Mouse (Mus musculus): Measurements from ENCODE around the gene Gys1. TPM values are rescaled to one million over a fixed set of nuclear protein-coding genes. Genes with fewer than 3 reads are reported as not detected.
"Not testable (repeated sequence)": the region's sequence is repeated elsewhere in the genome, so short reads cannot be mapped to it uniquely, and the experiment has no call there.

Gene Gys1
- polyA plus RNA-seq, 1 experiment from 2014 or later: 28.7 TPM

DNA sequence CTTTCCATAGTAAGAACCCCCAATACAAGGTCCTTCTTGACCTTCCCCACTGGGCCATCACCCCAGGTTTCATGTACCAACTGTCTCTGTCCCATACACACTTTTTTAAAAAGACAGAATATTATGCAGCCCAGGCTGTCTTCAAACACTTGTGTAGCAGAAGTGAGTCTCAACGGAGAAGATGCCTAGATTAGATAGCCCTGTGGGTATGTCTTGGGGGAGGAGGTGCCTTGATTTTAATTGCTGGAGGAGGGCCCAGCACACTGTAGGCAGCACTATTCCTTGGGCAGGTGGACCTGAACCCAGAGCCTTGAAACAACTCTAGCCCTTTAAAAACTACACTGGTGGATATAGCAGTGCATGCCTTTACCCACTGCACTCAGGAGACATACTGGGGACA, 47.5 kb downstream of the Gys1 start:
- Histone ChIP-seq H3K27me3 (ENCODE audit: control insufficient read depth, insufficient read depth, low read length) (no peaks in the 10 kb centered on the region), H3K4me1 (ENCODE audit: control insufficient read depth, insufficient read depth, low read length) (no peaks in the 10 kb centered on the region), H3K9ac (replicated peaks; ENCODE audit: low read length) (no peak overlapping the region), H3K36me3 (replicated peaks; ENCODE audit: control insufficient read depth, insufficient read depth, low read depth, low read length) (no peaks in the 10 kb centered on the region), H3K9me3 (replicated peaks; ENCODE audit: control insufficient read depth, low read length) (no peaks in the 10 kb centered on the region), H3K4me2 (ENCODE audit: low read depth, low read length) (no peak overlapping the region), H3K4me3 (ENCODE audit: low read depth, low read length) (no peak overlapping the region), H3K27ac (replicated peaks; ENCODE audit: low read depth, low read length) (no peak overlapping the region)
- no peak for DNase-seq (ENCODE audit: low spot score)
- WGBS: 90% methylated on average over 1 of the region's 1 CpGs
- no peak for ATAC-seq (replicated peaks; ENCODE audit: insufficient number of reproducible peaks, low FRiP score, low TSS enrichment, low read depth)

DNA sequence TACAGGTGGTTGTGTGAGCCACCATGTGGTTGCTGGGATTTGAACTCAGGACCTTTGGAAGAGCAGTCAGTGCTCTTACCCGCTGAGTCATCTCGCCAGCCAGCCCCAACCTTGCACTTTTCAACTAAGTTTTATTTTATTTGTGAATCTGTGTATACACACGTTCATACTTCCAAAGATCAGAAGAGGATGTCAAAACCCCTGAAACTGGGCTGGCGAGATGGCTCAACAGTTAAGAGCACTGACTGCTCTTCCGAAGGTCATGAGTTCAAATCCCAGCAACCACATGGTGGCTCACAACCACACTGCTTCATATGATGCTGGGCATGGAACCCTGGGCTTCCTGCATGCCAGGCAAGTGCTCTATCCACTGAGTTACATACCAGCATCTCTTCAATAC, 50.3 kb downstream of the Gys1 start:
- not testable (repeated sequence) for H3K4me3 ChIP-seq (ENCODE audit: low read depth, low read length); H3K27ac ChIP-seq (replicated peaks; ENCODE audit: low read depth, low read length); H3K4me1 ChIP-seq (ENCODE audit: control insufficient read depth, insufficient read depth, low read length); H3K9me3 ChIP-seq (replicated peaks; ENCODE audit: control insufficient read depth, low read length); H3K9ac ChIP-seq (replicated peaks; ENCODE audit: low read length); DNase-seq (ENCODE audit: low spot score); ATAC-seq (replicated peaks; ENCODE audit: insufficient number of reproducible peaks, low FRiP score, low TSS enrichment, low read depth); H3K4me2 ChIP-seq (ENCODE audit: low read depth, low read length); H3K27me3 ChIP-seq (ENCODE audit: control insufficient read depth, insufficient read depth, low read length); H3K36me3 ChIP-seq (replicated peaks; ENCODE audit: control insufficient read depth, insufficient read depth, low read depth, low read length)
- WGBS: 92% methylated on average over 5 of the region's 5 CpGs

DNA sequence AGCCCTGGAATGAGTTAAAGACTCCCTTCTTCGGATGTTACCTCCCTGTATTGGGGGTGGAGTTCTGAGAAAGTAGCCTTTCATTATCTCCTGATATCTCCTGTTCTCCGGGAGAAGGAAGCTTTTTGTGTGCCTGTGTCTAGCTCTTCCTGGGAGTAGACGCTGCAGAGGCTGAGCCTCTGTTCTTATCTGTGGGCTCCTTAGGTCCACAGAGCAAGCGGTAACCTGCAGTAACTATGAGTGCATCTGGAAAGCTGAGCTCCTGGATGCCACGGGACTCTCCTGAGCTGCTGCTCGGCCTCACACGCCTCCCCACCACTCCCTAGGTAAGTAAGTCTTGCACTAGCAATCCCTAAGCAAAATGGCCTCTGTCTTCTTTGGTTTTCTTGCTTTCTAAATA, 51.5 kb downstream of the Gys1 start:
- Histone ChIP-seq H3K4me3 (ENCODE audit: low read depth, low read length) (no peak overlapping the region), H3K27me3 (ENCODE audit: control insufficient read depth, insufficient read depth, low read length) (no peaks in the 10 kb centered on the region), H3K36me3 (replicated peaks; ENCODE audit: control insufficient read depth, insufficient read depth, low read depth, low read length) (no peaks in the 10 kb centered on the region), H3K27ac (replicated peaks; ENCODE audit: low read depth, low read length) (no peak overlapping the region), H3K4me2 (ENCODE audit: low read depth, low read length) (no peak overlapping the region), H3K9ac (replicated peaks; ENCODE audit: low read length) (no peak overlapping the region), H3K4me1 (ENCODE audit: control insufficient read depth, insufficient read depth, low read length) (no peaks in the 10 kb centered on the region; the same call in 1 of the 2 replicates), H3K9me3 (replicated peaks; ENCODE audit: control insufficient read depth, low read length) (no peaks in the 10 kb centered on the region)
- WGBS: 82% methylated on average over 7 of the region's 7 CpGs
- DNase-seq (ENCODE audit: low spot score) (no peak), ATAC-seq (replicated peaks; ENCODE audit: insufficient number of reproducible peaks, low FRiP score, low TSS enrichment, low read depth) (no peak)

DNA sequence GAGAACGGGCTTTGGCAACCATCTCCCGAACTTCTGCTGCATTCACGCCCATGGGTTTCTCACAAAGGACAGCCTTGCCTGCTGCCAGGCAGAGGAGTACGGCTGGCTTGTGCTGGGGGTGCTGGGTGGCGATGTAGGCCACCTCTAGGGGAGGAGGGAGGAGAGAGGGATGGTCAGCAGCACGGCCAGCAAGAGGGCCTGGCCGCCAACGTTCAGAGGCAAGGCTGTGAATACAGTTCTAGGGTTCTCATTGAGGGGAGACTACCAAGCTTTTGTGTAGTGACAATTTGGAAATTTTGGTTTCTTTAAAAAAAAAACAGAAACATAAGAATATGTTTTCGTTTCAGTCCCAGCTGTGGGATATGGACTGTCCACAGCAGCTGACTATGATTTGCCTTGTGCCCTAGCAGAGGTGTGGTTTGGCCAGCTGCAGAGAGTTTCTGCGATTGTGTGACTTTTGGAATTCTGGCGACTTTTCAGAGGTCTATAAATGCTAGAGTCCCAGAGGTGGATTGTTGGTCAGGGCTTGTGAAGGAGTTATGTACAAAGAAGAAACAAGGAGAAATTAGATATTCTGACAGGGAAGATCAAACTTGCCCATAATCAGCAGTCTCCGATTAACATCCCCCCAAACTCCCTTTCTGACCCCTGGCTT, 52.2 kb downstream of the Gys1 start, which contains the start of gene Gm45808:
Gene Gm45808 (minus strand): TSS at position 51 of the 655 bp plus-strand sequence.
- no peaks in the 10 kb centered on the region; the same call in 1 of the 2 replicates for H3K4me1 ChIP-seq (ENCODE audit: control insufficient read depth, insufficient read depth, low read length)
- DNase-seq (ENCODE audit: low spot score) (no peak), ATAC-seq (replicated peaks; ENCODE audit: insufficient number of reproducible peaks, low FRiP score, low TSS enrichment, low read depth) (no peak)
- no peaks in the 10 kb centered on the region for H3K36me3 ChIP-seq (replicated peaks; ENCODE audit: control insufficient read depth, insufficient read depth, low read depth, low read length)
- WGBS: 86% methylated on average over 12 of the region's 12 CpGs
- H3K9ac ChIP-seq (replicated peaks; ENCODE audit: low read length): no peak within 1 kb of the TSS; the same call in 1 of the 2 replicates
- no peak within 1 kb of the TSS for H3K4me3 ChIP-seq (ENCODE audit: low read depth, low read length)
- no peaks in the 10 kb centered on the region for H3K27me3 ChIP-seq (ENCODE audit: control insufficient read depth, insufficient read depth, low read length)
- no peaks in the 10 kb centered on the region for H3K9me3 ChIP-seq (replicated peaks; ENCODE audit: control insufficient read depth, low read length)
- no peak within 1 kb of the TSS for H3K27ac ChIP-seq (replicated peaks; ENCODE audit: low read depth, low read length)
- H3K4me2 ChIP-seq (ENCODE audit: low read depth, low read length): no peak within 1 kb of the TSS

DNA sequence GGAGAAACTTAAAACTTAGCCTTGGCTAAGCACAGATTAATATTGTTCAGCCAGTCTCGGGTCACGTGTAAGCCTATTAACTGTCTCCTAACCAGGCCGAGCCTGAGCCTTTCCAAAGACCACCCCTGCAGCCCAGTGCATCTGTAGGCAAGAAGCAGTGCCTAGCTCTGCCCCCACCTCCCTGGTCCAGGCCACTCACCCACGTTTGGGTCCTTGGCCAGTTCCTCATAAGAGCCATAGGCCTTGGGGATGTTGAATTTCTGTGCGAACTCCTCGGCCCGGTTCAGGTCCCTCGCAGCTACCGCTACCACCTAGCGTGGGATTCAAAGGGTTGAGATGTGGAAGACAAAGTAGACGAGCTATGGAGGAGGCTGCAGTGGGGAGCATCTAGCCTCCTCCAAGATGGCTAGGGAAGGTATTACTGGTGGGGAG, 53.2 kb downstream of the Gys1 start:
- ATAC-seq (replicated peaks; ENCODE audit: insufficient number of reproducible peaks, low FRiP score, low TSS enrichment, low read depth) (peak; percentile 26; the same call in 1 of the 2 replicates), DNase-seq (ENCODE audit: low spot score) (peak; percentile 27)
- Histone ChIP-seq H3K4me2 (ENCODE audit: low read depth, low read length) (peak overlapping the region; percentile 72), H3K27ac (replicated peaks; ENCODE audit: low read depth, low read length) (0 out of 2 replicates have a peak overlapping the region, but pooled peaks have one; percentile 65), H3K36me3 (replicated peaks; ENCODE audit: control insufficient read depth, insufficient read depth, low read depth, low read length) (no peaks in the 10 kb centered on the region), H3K9ac (replicated peaks; ENCODE audit: low read length) (peak overlapping the region; percentile 67), H3K27me3 (ENCODE audit: control insufficient read depth, insufficient read depth, low read length) (no peaks in the 10 kb centered on the region), H3K4me3 (ENCODE audit: low read depth, low read length) (peak overlapping the region; percentile 38; the same call in 1 of the 2 replicates), H3K9me3 (replicated peaks; ENCODE audit: control insufficient read depth, low read length) (no peaks in the 10 kb centered on the region), H3K4me1 (ENCODE audit: control insufficient read depth, insufficient read depth, low read length) (no peaks in the 10 kb centered on the region; the same call in 1 of the 2 replicates)
- WGBS: 26% methylated on average over 11 of the region's 11 CpGs

DNA sequence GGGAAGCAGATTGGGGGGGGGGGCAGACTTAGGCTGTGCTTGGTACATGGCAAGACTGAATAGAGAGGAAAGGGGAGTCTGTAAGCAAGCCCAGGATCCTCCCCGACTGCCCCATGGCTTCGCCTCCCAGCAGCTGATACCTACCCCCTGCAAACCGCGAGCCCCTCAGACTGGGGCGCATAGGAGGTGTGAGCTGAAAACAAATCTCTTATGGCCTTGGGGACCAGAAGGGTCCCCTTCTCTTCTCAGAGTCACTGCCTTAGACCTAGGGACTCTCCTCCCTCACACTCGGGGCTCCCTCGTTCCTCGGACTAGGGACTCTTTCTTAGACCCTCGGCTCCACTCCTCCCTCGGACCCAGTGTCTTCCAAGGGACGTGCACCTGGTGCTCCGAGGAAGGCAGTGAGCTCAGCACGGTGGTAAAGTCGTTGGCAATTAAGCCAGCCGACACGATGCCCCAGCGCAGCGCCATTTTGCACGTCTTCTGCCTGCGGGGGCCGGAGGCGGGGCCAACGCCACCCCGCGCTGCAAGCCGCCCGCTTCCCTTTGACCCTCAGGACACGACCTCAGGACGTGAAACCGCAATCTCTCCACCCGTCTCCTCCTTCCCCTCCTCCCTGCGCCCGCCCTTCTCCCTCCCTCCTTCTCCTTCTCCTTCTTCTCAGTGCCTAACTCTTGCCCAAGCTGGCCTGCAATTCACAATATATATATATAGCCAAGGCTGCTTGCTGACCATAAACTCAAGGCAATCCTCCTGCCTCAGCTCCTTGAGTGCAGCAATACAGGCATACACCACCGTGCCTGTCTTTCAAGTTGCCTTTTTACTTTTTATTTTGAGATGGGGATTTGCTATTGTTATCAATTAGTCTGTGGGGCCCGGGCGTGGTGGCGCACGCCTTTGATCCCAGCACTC, 53.9 kb downstream of the Gys1 start, which contains the start of gene Dhdh:
Gene Dhdh (minus strand): TSS at position 513 of the 912 bp plus-strand sequence.
- Histone ChIP-seq H3K4me1 (ENCODE audit: control insufficient read depth, insufficient read depth, low read length) (no peaks in the 10 kb centered on the region; the same call in 1 of the 2 replicates), H3K4me2 (ENCODE audit: low read depth, low read length) (peak within 1 kb of the TSS; percentile 72), H3K9ac (replicated peaks; ENCODE audit: low read length) (peak within 1 kb of the TSS; percentile 67), H3K27ac (replicated peaks; ENCODE audit: low read depth, low read length) (peak within 1 kb of the TSS; percentile 65; the same call in 1 of the 2 replicates), H3K9me3 (replicated peaks; ENCODE audit: control insufficient read depth, low read length) (no peaks in the 10 kb centered on the region), H3K4me3 (ENCODE audit: low read depth, low read length) (peak within 1 kb of the TSS; percentile 38), H3K27me3 (ENCODE audit: control insufficient read depth, insufficient read depth, low read length) (no peaks in the 10 kb centered on the region), H3K36me3 (replicated peaks; ENCODE audit: control insufficient read depth, insufficient read depth, low read depth, low read length) (no peaks in the 10 kb centered on the region)
- ATAC-seq (replicated peaks; ENCODE audit: insufficient number of reproducible peaks, low FRiP score, low TSS enrichment, low read depth) (peak; percentile 46; the same call in 1 of the 2 replicates), DNase-seq (ENCODE audit: low spot score) (peak; percentile 60)
- 8% methylated on average over 37 of the region's 38 CpGs for WGBS

DNA sequence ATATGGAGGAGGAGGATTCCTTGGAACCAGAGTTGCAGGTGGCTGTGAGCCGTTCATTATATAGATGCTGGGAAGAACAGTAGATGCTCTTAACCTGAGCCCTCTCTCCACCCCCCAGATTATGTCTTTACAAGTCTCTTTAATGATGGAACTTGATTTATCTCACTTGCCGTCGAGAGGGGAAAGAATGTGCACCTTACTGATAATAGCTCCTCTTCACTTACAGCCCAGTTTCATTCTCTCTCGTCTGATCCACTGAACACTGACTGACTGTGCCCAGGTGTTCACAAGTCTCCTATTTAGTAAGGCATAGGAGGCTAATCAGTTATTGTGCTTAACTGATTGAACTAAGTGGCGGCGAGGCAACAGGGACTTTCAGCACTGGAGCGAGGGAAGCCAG, 54.9 kb downstream of the Gys1 start:
- H3K9ac ChIP-seq (replicated peaks; ENCODE audit: low read length): no peak overlapping the region
- H3K4me2 ChIP-seq (ENCODE audit: low read depth, low read length): no peak overlapping the region
- H3K4me1 ChIP-seq (ENCODE audit: control insufficient read depth, insufficient read depth, low read length): no peaks in the 10 kb centered on the region; the same call in 1 of the 2 replicates
- H3K4me3 ChIP-seq (ENCODE audit: low read depth, low read length): no peak overlapping the region
- H3K27ac ChIP-seq (replicated peaks; ENCODE audit: low read depth, low read length): no peak overlapping the region
- no peak for DNase-seq (ENCODE audit: low spot score)
- H3K27me3 ChIP-seq (ENCODE audit: control insufficient read depth, insufficient read depth, low read length): no peaks in the 10 kb centered on the region
- ATAC-seq (replicated peaks; ENCODE audit: insufficient number of reproducible peaks, low FRiP score, low TSS enrichment, low read depth): no peak
- H3K36me3 ChIP-seq (replicated peaks; ENCODE audit: control insufficient read depth, insufficient read depth, low read depth, low read length): no peaks in the 10 kb centered on the region; the same call in 1 of the 2 replicates
- WGBS: 83% methylated on average over 7 of the region's 7 CpGs
- no peaks in the 10 kb centered on the region for H3K9me3 ChIP-seq (replicated peaks; ENCODE audit: control insufficient read depth, low read length)

Data from embryonic facial prominence, embryonic 11.5 days (tissue).